Mouse (Mus musculus) bone marrow macrophage, adult 2 months (primary cell): ENCODE results near the gene Ddx24. TPM values are rescaled to one million over a fixed set of nuclear protein-coding genes. Genes with fewer than 3 reads are reported as not detected.

Experiments
- H3K27ac ChIP-seq: 2 replicates; pipeline ENCODE4 v1.5.1; 2012; ENCODE audit warnings: low read depth, low read length; ENCODE audit not compliant: insufficient read depth
- H3K4me1 ChIP-seq: 2 replicates; pipeline ENCODE4 v1.6.1; 2012; ENCODE audit warnings: low read length; ENCODE audit not compliant: control insufficient read depth, insufficient read depth
- H3K4me3 ChIP-seq: 2 replicates; pipeline ENCODE4 v1.5.1; 2012; ENCODE audit warnings: mild to moderate bottlenecking, low read length, moderate library complexity; ENCODE audit not compliant: insufficient read depth
- CTCF ChIP-seq: IDR thresholded peaks from 2 replicates; pipeline ENCODE4 v1.5.1; 2012; ENCODE audit warnings: low read depth, mild to moderate bottlenecking, low read length, moderate library complexity
- POLR2A ChIP-seq: IDR thresholded peaks from 2 replicates; pipeline ENCODE4 v1.6.1; 2012; ENCODE audit warnings: mild to moderate bottlenecking, low read depth, low read length, borderline replicate concordance
- polyA plus RNA-seq: library from polyadenylated mRNA; stranded (reverse); fragments of >200 nt; gene quantifications from 2 replicates; pipeline ENCODE4 v1.2.4, GENCODE M21; 2012; ENCODE audit not compliant: missing spikeins, insufficient read depth, insufficient read length

Ddx24 gene
- polyA plus RNA-seq, 1 experiment = 58.7 TPM

DNA sequence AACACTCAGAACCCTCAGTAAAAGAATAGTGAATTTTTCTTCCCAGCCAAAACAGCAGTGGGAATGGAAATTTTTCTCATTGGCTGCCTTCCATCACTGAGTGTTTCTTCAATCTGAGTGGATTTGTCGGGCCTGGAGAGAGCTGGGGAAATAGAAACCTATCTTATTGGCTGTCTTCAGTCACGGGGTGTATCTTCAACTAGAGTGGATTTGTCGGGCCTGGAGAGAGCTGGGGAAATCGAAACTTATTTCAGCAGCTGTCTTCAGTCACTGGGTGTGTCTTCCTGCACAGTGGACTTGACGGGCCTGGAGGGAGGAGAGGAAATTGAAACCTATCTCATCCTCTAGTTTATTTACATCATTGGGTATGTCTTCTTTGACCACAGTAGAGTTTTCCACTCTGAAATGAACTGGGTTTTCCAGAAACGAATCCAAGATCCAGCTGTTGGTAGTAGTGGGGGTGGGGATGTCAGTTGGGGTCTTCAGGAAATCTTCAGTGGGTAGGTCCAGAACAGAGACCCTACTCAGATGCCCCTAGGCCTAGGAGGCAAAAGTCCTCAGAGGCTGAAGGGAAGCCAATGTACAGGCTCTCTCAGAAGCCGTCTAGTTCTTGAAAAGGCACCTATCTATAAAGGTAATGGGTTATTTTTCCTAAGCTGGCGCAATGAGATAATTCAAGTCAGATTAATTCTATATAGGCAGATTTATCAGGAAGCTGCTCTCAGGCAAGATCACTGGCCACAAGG, 8.5 kb upstream of the Ddx24 start, which contains the start of gene Ifi27:
Gene Ifi27 (plus strand): TSS at position 226 of the 746 bp plus-strand sequence.
- peak within 1 kb of the TSS; percentile 85 for H3K27ac ChIP-seq

GRCm38 (mm10) chr12:103433430-103433829, 7.8 kb upstream of the Ddx24 start:
- Histone ChIP-seq H3K4me3 (no peak overlapping the region), H3K27ac (peak overlapping the region; percentile 46; the same call in 1 of the 2 replicates), H3K4me1 (peaks cover 21% of the 10 kb centered on the region)
- TF ChIP-seq CTCF = no peak
- TF ChIP-seq POLR2A = no peak

More for the DNA sequence above, 8.5 kb upstream of the Ddx24 start, which contains the start of gene Ifi27:
- TF ChIP-seq CTCF (no peak), POLR2A (no peak)
- peaks cover 21% of the 10 kb centered on the region for H3K4me1 ChIP-seq
- peak within 1 kb of the TSS; percentile 62 for H3K4me3 ChIP-seq

- Histone ChIP-seq H3K4me3 (no peak overlapping the region), H3K27ac (no peak overlapping the region), H3K4me1 (peaks cover 16% of the 10 kb centered on the region)
- TF ChIP-seq CTCF (no peak), POLR2A (no peak)
These were observed 1.1 kb upstream of the Ddx24 start for GRCm38 (mm10) chr12:103426710-103427109.

- Histone ChIP-seq H3K27ac (peak overlapping the region; percentile 22; the same call in 1 of the 2 replicates), H3K4me1 (peaks cover 21% of the 10 kb centered on the region), H3K4me3 (peak overlapping the region; percentile 93)
- TF ChIP-seq POLR2A = no peak
- no peak for TF ChIP-seq CTCF
These were observed 458 bp downstream of the Ddx24 start for GRCm38 (mm10) chr12:103425016-103425728.

- no peak overlapping the region for H3K4me3 ChIP-seq
- H3K4me1 ChIP-seq = no peaks in the 10 kb centered on the region
- no peak overlapping the region for H3K27ac ChIP-seq
- TF ChIP-seq POLR2A = no peak
- no peak for TF ChIP-seq CTCF
These were observed 17.5 kb downstream of the Ddx24 start for GRCm38 (mm10) chr12:103408144-103408543.

- TF ChIP-seq CTCF = no peak
- no peak for TF ChIP-seq POLR2A
- Histone ChIP-seq H3K4me3 (no peak within 1 kb of the TSS), H3K27ac (no peak within 1 kb of the TSS), H3K4me1 (no peaks in the 10 kb centered on the region)
These were observed 17.9 kb downstream of the Ddx24 start, which contains the start of gene 9330161L09Rik for GRCm38 (mm10) chr12:103407720-103408119. Gene 9330161L09Rik (minus strand): TSS chr12:103407820.

- no peak for TF ChIP-seq CTCF
- TF ChIP-seq POLR2A = no peak
- no peak overlapping the region for H3K4me3 ChIP-seq
- no peaks in the 10 kb centered on the region for H3K4me1 ChIP-seq
- H3K27ac ChIP-seq = no peak overlapping the region
These were observed 21.5 kb downstream of the Ddx24 start for GRCm38 (mm10) chr12:103404131-103404530.

DNA sequence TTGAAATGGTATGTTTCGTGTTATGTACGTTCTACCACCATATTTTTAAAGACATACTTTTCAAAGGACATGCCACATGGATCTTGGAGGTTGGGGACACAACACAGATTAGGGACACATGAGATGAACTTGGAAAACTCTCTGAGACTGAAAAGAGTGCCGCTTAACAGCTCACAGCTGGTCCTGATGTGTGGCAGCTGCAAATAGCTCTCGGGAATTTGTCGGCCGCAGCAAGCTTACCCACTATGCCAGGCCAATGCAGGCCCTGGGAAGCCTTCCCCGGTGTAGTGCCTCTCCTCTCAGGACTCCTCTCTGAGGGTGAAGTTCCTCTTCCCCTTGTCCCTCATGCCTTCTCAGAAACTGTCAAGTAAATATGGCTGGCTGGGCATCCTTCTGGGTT, 28.9 kb downstream of the Ddx24 start:
- Histone ChIP-seq H3K4me1 (no peaks in the 10 kb centered on the region), H3K4me3 (no peak overlapping the region), H3K27ac (no peak overlapping the region)
- TF ChIP-seq CTCF (no peak), POLR2A (no peak)

- no peak overlapping the region for H3K27ac ChIP-seq
- H3K4me1 ChIP-seq = no peaks in the 10 kb centered on the region
- TF ChIP-seq POLR2A (no peak), CTCF (no peak)
- no peak overlapping the region for H3K4me3 ChIP-seq
These were observed 29.9 kb downstream of the Ddx24 start for GRCm38 (mm10) chr12:103395486-103396275.
